Mouse (Mus musculus): ENCODE data around the gene Cdan1. TPM values are rescaled to one million over a fixed set of nuclear protein-coding genes. Genes with fewer than 3 reads are reported as not detected.

Cdan1 gene
- 5.9 and 6.7 TPM in 2 replicates for polyA plus RNA-seq (2015; fragmentation: Nextera tagmentation; extraction: Ambion mirVana)

GRCm38 (mm10) chr2:120849449-120850423 is at the start of gene Cdan1:
Gene Cdan1 (minus strand): TSS chr2:120850128.

DNA sequence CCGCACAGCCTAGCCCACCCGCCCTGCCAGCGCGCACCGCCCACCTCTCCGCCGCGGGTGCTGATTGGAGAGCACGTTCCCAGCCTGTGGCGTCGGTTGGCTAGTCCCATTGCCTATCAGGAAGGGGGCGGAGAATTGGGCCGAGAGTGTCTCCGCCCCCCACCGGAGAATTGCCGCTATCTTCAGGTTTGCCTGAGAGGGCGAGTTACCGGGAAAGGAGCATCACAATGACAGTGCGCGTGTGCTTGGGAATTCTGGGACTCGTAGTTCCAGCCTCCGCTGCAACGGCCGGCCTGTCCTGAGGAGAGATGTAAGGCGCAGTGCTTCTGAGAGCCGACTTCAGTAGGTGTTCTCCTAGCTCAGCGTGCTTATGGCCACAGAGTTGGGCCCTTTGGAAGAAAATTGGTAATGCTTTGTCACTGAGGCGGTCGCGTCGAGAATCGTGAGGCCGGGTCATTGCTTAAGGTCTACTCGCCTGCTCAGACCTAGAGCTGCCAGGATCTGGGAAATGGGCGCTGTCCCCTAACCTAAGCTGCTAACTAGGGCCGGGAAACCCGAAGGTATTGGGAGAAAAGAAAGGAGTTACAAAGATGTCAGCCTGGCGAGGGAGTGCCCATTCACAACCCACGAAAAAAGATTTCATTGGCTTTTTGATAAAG is 625 bp upstream of the Cdan1 start, which contains the start of gene Ttbk2:
Ttbk2 (minus strand) TSS at position 181 of the 659 bp plus-strand sequence.

Other genes with a start within 250 kb of the Cdan1 start
- 29.2 and 29.4 TPM in 2 replicates for gene Haus2, start 240.7 kb downstream of the Cdan1 start, polyA plus RNA-seq (2015; fragmentation: Nextera tagmentation; extraction: Ambion mirVana)
- gene Lrrc57, start 240.6 kb downstream of the Cdan1 start, polyA plus RNA-seq (2015; fragmentation: Nextera tagmentation; extraction: Ambion mirVana): 30.7 and 31.3 TPM in 2 replicates
- 3.3 and 4.1 TPM in 2 replicates for gene Stard9, start 221.0 kb downstream of the Cdan1 start, polyA plus RNA-seq (2015; fragmentation: Nextera tagmentation; extraction: Ambion mirVana)
- gene Ttbk2, start 476 bp upstream of the Cdan1 start, polyA plus RNA-seq (2015; fragmentation: Nextera tagmentation; extraction: Ambion mirVana): 13.2 and 13.5 TPM in 2 replicates
- 23.7 and 27.0 TPM in 2 replicates for gene Ubr1, start 120.6 kb upstream of the Cdan1 start, polyA plus RNA-seq (2015; fragmentation: Nextera tagmentation; extraction: Ambion mirVana)
- gene Tmem62, start 126.9 kb upstream of the Cdan1 start, polyA plus RNA-seq (2015; fragmentation: Nextera tagmentation; extraction: Ambion mirVana): 18.9 and 19.0 TPM in 2 replicates
- gene Ccndbp1, start 158.3 kb upstream of the Cdan1 start, polyA plus RNA-seq (2015; fragmentation: Nextera tagmentation; extraction: Ambion mirVana): 72.7 and 77.9 TPM in 2 replicates
- gene Epb42, start 186.9 kb upstream of the Cdan1 start, polyA plus RNA-seq (2015; fragmentation: Nextera tagmentation; extraction: Ambion mirVana): 0.12 and 0.18 TPM in 2 replicates
- gene Tgm5, start 235.7 kb upstream of the Cdan1 start, polyA plus RNA-seq (2015; fragmentation: Nextera tagmentation; extraction: Ambion mirVana): 0.05 TPM in 1 of 2 replicates, not detected in the other

Data from neural tube, postnatal 0 days (tissue).